Mouse (Mus musculus) liver, embryonic 14.5 days (tissue): ENCODE data around the gene Usp12.

Experiments used
- CTCF ChIP-seq: IDR thresholded peaks from 2 replicates; pipeline ENCODE4 v1.5.1; 2016; ENCODE audit warnings: antibody characterized with exemption, low read depth, control low read depth
- EP300 ChIP-seq: IDR thresholded peaks from 2 replicates; pipeline ENCODE4 v1.6.1; 2016; ENCODE audit warnings: antibody characterized with exemption, low read depth

DNA sequence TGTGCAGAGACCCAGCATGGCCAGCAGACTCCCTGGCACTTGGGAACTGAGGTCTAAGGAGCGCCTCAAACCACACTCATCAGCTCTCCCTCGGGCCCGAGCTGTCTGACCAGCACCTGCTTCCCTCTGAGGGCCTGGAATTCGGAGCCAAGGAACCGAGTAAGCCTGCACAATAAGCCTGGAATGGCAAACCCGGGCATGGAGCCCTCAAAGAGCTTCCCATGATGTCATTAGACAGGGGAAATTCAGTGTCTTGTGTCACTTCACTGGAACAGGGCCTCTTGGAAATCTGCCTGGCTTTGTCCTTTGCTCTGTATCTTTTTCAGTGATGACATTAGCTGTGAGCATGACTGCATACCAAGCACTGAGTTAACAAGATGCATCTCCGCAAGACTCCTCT, 44.5 kb downstream of the Usp12 start:
- no peak for TF ChIP-seq CTCF
- TF ChIP-seq EP300 = no peak
